Mouse (Mus musculus) regulatory T cell (primary cell): ENCODE data around the gene Calml3.

Experiments
- in situ Hi-C: fragments of 300-600 bp; cut with MboI, MseI; formaldehyde crosslinking; loops from one replicate; pipeline ENCODE4 v1.15.1; 2025; ENCODE audit warnings: high pct_unique_total_duplicates

The Calml3 gene

GRCm38 (mm10) chr13:3782499-3782898, 21.6 kb downstream of the Calml3 start:
- in situ Hi-C loops, result no loop called here

DNA sequence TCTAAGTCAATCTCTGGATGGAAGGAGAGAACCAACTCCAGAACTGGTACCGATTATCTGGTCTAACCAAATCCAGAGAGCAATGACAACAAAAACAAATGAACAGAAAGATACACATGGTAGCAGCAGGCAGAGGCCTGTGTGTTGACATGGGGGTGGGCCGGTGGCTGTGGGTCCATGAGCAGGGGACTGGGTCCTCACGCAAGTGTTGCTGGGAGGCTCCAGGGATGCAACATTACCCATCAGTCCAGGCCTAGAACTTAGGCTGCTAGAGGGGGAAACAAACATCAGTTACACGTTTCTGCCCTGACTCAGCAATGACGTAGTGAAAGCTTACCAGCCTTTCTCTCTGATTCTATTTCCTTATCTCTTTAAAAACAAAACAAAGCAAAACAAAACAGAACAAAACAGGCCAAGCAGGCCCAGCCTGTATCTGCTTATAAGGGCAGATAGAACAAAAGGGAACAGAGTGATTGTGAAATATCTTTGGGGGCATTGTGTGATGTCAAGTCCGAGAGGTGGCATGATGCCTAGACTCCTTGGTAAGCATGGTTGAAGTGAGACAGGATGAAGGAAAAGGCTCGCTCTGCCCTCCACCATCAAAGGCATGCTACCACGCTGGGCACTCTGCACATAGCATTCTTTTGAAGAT, 24.4 kb downstream of the Calml3 start:
- in situ Hi-C loops, result no loop called here

DNA sequence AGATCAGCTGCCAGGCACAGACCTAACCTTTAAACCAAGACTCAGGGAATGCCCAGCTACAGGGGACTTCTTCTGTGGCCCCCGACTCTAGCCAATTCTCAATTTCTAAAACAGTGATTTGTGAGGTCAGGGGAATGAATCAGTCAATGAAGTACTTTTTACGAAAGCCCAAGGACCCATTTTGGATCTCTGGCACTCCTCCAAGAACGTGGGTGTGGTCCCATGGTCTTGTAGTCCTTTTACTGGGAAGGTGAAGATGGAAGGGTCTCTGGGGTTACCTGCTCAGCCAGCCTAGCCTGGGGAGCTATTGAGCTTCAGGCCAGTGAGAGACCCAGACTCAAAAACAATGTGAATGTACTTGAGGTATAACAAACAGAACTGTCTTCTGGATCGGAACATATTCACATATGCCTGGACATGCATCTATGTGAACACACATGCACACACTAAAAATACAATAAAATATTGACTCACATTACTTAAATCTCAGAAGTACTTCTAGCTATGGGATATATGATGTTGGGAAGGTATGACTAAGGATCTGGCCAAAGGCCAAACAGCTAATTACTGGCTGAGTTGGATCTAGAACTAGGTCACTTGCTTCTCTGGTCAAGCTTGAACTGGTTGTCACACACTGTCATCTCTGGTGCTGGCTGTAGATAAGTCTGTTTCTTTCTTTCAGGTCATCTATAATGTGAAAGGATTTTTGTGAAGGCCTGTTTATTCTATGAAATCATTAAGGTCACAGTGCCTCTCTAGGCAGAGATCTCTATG, 25.3 kb downstream of the Calml3 start:
- in situ Hi-C loops, result no loop called here

- in situ Hi-C loops, result no loop called here
Measured at GRCm38 (mm10) chr13:3777216-3777912, 26.8 kb downstream of the Calml3 start.

GRCm38 (mm10) chr13:3776446-3776845, 27.7 kb downstream of the Calml3 start:
- in situ Hi-C loops, result no loop called here

- in situ Hi-C loops, result no loop called here
Measured at GRCm38 (mm10) chr13:3774991-3775390, 29.1 kb downstream of the Calml3 start.

DNA sequence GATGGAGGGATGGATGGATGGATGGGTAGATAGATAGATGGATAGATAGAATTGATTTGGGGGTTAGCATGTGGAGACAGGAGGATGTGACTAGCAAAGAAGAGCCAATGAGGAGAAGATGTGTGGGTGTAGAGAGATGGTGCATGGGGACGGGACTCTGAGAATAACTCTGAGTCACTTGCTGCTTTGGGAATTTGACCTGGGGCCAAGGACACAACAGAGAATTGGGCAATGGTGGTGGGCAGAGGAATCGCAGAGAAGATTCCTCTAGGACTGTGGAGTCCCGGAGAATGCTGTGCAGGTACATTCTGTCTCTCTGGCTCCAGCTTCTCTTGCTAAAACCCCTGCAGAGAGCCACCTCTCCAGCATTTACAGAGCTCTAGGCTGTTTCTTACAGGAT, 29.8 kb downstream of the Calml3 start:
- in situ Hi-C loops, result no loop called here

DNA sequence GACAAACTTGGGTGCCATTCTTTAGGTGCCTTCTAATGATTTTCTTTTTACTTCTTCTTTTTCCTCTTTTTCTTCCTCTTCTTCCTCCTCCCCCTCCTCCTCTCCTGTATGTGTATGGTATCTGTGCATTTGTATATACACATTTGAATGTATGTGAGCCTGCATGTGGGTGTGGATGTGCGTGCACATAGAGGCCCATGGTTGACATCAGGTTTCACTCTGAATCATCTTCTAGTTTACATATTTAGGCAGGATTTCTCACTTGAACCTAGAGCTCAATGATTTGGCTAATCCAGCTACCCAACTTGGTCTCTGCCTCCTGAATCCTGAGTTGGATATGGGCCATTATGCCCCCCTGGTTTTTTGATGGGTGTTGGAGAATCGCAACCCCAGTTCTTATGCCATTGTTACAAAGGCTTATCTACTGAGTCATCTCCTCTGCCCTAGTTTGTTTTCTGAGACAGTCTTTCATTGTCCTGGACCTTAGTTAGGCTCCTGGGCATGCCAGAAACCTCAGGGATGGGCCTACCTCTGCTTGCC, 30.9 kb downstream of the Calml3 start:
- in situ Hi-C loops, result no loop called here

GRCm38 (mm10) chr13:3771221-3771620, 32.9 kb downstream of the Calml3 start:
- in situ Hi-C loops, result no loop called here

DNA sequence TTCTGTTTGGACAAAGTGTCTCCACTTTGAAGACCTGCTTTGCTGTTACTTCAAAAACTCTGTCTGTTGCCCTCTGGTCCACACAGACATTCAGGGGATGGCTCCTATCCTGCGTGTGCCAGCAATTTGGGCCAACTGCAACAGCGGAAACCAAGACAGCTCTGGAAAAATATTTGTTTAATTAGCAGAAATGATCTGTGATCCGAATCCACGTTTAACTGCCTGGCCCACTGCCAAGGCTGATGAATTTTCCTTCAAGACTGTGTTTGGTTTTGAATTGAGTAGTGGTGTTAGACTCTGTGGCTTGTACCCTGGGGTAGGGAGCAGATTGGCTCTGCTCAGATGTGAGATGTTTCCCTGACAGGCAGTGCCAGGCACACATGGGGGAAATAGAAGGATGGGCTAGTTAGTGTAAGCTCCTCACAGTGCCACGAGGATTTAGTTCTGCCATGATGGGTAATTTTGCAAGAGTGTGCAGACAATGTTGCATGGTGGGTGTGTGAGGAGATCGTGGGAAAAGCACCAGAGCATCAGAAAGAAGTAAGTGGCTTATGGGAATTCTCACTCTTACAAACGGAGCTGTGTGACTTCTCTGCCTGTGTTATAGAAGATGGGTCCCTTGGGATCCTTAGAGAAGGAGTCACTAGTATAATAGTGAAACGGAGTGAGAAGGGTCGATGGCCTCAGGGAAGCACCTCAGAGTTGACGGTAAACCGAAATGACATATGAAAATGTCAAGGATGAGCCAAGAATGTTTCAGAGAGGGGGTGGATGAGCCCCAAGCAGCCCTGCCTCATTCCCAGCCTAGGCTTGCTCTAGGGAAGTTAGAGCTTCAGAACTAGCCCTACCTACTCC, 33.7 kb downstream of the Calml3 start:
- in situ Hi-C loops, result no loop called here

GRCm38 (mm10) chr13:3769531-3769930, 34.6 kb downstream of the Calml3 start:
- in situ Hi-C loops, result no loop called here

GRCm38 (mm10) chr13:3768621-3769020, 35.5 kb downstream of the Calml3 start:
- in situ Hi-C loops, result no loop called here

DNA sequence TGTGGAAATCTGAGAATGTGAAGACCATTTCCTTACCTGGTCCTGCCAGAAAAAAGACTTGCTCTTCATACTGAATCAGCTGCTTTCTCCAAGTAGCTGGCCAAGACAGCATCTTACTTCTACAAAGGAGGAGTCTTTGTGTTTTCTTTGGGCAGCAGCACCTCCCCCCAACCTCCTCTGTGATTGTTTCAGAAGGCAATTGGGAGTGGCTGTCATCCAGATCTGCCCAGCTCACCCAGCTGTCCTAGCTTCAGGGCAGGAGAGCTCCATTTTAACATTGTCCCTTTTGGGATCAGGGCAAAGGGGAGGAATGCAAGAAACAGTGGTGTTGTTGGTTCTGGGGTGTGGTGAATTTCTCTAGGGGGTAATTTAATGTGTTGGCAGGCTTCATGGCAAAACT, 37.0 kb downstream of the Calml3 start:
- in situ Hi-C loops, result no loop called here

DNA sequence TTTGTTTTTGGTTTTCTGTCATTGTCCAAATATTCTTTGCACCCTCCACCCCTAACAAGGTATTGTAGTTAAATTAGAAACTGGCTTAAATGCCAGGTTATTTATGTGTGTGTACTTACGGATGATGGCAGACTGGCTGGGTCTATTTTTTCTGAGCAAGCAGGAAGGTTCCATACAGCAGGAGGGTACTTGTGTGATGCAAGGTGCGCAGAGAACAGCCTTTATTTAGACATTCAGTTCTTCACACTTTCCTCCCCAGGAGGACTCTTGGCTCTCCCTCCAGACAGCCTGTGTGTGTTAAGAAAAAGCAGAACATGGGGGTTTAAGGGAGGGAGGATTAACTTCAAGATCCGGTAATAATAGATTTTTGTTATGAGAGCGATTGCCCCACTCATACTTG, 38.3 kb downstream of the Calml3 start:
- in situ Hi-C loops, result no loop called here

GRCm38 (mm10) chr13:3761131-3761530, 43.0 kb downstream of the Calml3 start:
- in situ Hi-C loops, result no loop called here

DNA sequence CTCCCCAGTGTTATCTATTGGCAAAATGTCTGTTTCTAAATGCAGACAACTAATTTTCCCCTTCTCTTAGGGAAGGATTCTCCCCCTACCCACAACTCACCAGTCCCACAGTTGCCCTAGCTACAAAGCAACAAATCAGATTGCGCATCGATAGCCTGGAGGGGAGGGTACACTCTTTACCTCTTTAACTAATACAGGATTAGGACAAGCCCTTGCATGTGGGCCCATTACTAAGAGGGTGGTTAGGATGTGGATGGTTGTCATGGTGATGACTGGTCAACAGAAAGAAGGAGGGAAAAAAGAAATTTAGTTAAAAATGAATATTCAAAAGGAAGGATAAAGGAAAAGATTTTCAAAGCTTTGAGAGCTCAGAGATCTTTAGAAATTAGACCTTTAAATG, 45.8 kb downstream of the Calml3 start:
- in situ Hi-C loops, result no loop called here

GRCm38 (mm10) chr13:3753291-3753690, 50.8 kb downstream of the Calml3 start:
- in situ Hi-C loops, result no loop called here
